Mouse (Mus musculus) 416B (cell line): Measurements from ENCODE around the gene Agbl2.
A peak's percentile ranks its signal among the peaks of the same experiment; 100 is the strongest.

Experiments
- DNase-seq: peaks from one replicate; pipeline ENCODE4 v3.0.0; 2011; ENCODE audit warnings: low read depth

Gene Agbl2

GRCm38 (mm10) chr2:90782458-90782857, at the start of gene Agbl2:
TSS of gene Agbl2 (plus strand) at chr2:90782727.
- DNase-seq = no peak

GRCm38 (mm10) chr2:90735326-90735725, 47.2 kb upstream of the Agbl2 start:
- no peak for DNase-seq

GRCm38 (mm10) chr2:90738801-90739200, 43.7 kb upstream of the Agbl2 start:
- DNase-seq = no peak

- no peak for DNase-seq
Observed at GRCm38 (mm10) chr2:90739327-90739726, 43.2 kb upstream of the Agbl2 start.

- DNase-seq = peak; percentile 14
Observed at GRCm38 (mm10) chr2:90739921-90740320, 42.6 kb upstream of the Agbl2 start.

- DNase-seq = peak; percentile 70
Observed at GRCm38 (mm10) chr2:90744285-90745052, 38.1 kb upstream of the Agbl2 start.

- DNase-seq = peak; percentile 100
Observed at GRCm38 (mm10) chr2:90745053-90745678, 37.4 kb upstream of the Agbl2 start, which contains the start of gene Fnbp4. TSS of gene Fnbp4 (plus strand) at chr2:90745370.

- DNase-seq = peak; percentile 53
Observed at GRCm38 (mm10) chr2:90745740-90746537, 36.6 kb upstream of the Agbl2 start.

- peak; percentile 39 for DNase-seq
Observed at GRCm38 (mm10) chr2:90746538-90746865, 36.0 kb upstream of the Agbl2 start.

GRCm38 (mm10) chr2:90747131-90747530, 35.4 kb upstream of the Agbl2 start:
- no peak for DNase-seq

GRCm38 (mm10) chr2:90749676-90750459, 32.7 kb upstream of the Agbl2 start:
- peak; percentile 61 for DNase-seq

GRCm38 (mm10) chr2:90753565-90753964, 29.0 kb upstream of the Agbl2 start:
- DNase-seq = no peak

- DNase-seq = no peak
Observed at GRCm38 (mm10) chr2:90754188-90754587, 28.3 kb upstream of the Agbl2 start.

- DNase-seq = no peak
Observed at GRCm38 (mm10) chr2:90765123-90765522, 17.4 kb upstream of the Agbl2 start.

- peak; percentile 47 for DNase-seq
Observed at GRCm38 (mm10) chr2:90781323-90781722, 1.2 kb upstream of the Agbl2 start.

GRCm38 (mm10) chr2:90781938-90782337, 589 bp upstream of the Agbl2 start:
- DNase-seq = no peak

- DNase-seq = no peak
Observed at GRCm38 (mm10) chr2:90782901-90783486, 467 bp downstream of the Agbl2 start.

- DNase-seq = no peak
Observed at GRCm38 (mm10) chr2:90788126-90788525, 5.6 kb downstream of the Agbl2 start.

GRCm38 (mm10) chr2:90808241-90809126, 26.0 kb downstream of the Agbl2 start:
- DNase-seq = no peak

GRCm38 (mm10) chr2:90810751-90811150, 28.2 kb downstream of the Agbl2 start:
- no peak for DNase-seq

- no peak for DNase-seq
Observed at GRCm38 (mm10) chr2:90815266-90815665, 32.7 kb downstream of the Agbl2 start.
